Mouse (Mus musculus) CH12.LX (cell line): ENCODE results near the gene Fkbp4.

Source experiments
- CTCF ChIP-seq, 2 experiments: IDR thresholded peaks in 1 of 2; conservative IDR thresholded peaks in 1 of 2; 2 replicates each; pipeline ENCODE4 v1.5.1; 2011 to 2012; ENCODE audit warnings: low read depth in 2 of 2, low read length in 2 of 2, improper control_type of control experiment in 1 of 2, inconsistent platforms in 1 of 2, mild to moderate bottlenecking in 1 of 2, moderate library complexity in 1 of 2
- EP300 ChIP-seq: IDR thresholded peaks from 2 replicates; pipeline ENCODE4 v1.6.1; 2011; ENCODE audit warnings: low read length, improper control_type of control experiment
- JUND ChIP-seq: conservative IDR thresholded peaks from 2 replicates; pipeline ENCODE4 v1.6.1; 2011; ENCODE audit warnings: low read depth, low read length, improper control_type of control experiment
- MXI1 ChIP-seq: IDR thresholded peaks from 2 replicates; pipeline ENCODE4 v1.6.1; 2011; ENCODE audit warnings: mild to moderate bottlenecking, low read depth, low read length, improper control_type of control experiment
- POLR2A ChIP-seq: IDR thresholded peaks from 2 replicates; pipeline ENCODE4 v1.6.1; 2011; ENCODE audit warnings: low read depth, mild to moderate bottlenecking, improper control_type of control experiment, low read length

DNA sequence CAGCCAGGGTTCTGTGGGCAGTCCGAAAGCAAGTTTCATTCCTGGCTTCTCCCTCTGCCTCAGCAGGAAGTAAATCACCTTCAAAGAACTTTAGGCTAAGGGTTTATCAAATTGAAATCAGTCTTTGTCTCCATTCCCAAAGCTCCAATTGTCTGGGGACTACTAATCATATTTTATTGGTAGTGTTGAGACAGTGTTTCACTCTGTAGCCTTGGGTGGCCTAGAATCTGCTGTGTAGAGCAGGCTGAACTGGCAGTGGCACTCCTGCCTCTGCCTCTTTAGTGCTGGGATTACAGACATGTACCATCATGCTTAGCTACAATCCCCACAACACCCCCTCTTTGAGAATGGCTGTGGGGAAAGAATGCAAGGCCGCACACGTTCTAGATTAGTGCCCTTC, 17.0 kb downstream of the Fkbp4 start:
- TF ChIP-seq CTCF (conservative IDR thresholded peaks at IDR 0.05 in 1 of 2, IDR thresholded peaks at IDR 0.05 in 1 of 2; ENCODE audit: low read depth in 2 of 2, low read length in 2 of 2), result no peak
- TF ChIP-seq EP300, result no peak
- no peak for TF ChIP-seq JUND
- no peak for TF ChIP-seq POLR2A
- no peak for TF ChIP-seq MXI1
